Mouse (Mus musculus) myocyte (in vitro differentiated cells): ENCODE data around the gene Gmppa.

Experiments
- E2F4 ChIP-seq: IDR thresholded peaks from one replicate; pipeline ENCODE4 v1.6.1; 2011; ENCODE audit warnings: mild to moderate bottlenecking, control low read depth, moderate library complexity; ENCODE audit not compliant: insufficient read depth
- MAX ChIP-seq: IDR thresholded peaks from one replicate; pipeline ENCODE4 v1.6.1; 2011; ENCODE audit warnings: low read depth, mild to moderate bottlenecking, control low read depth
- MYOG ChIP-seq, 3 experiments: IDR thresholded peaks; one replicate each; pipeline ENCODE4 v1.6.1; 2011; ENCODE audit warnings: control low read depth in 2 of 3, low read depth in 2 of 3, mild to moderate bottlenecking in 2 of 3; ENCODE audit not compliant: insufficient read length in 2 of 3, control insufficient read depth in 1 of 3, insufficient read depth in 1 of 3
- POLR2A ChIP-seq: IDR thresholded peaks from one replicate; pipeline ENCODE4 v1.6.1; 2011; ENCODE audit warnings: low read depth, mild to moderate bottlenecking, control low read depth, moderate library complexity; ENCODE audit not compliant: insufficient read length
- TCF3 ChIP-seq: IDR thresholded peaks from one replicate; pipeline ENCODE4 v1.6.1; 2011; ENCODE audit warnings: low read depth, control low read depth; ENCODE audit not compliant: insufficient read length
- USF1 ChIP-seq: IDR thresholded peaks from one replicate; pipeline ENCODE4 v1.6.1; 2011; ENCODE audit warnings: low read depth, mild to moderate bottlenecking, control low read depth, moderate library complexity

GRCm38 (mm10) chr1:75405547-75405946 lies 30.2 kb upstream of the Gmppa start:
- TF ChIP-seq POLR2A: no peak
- no peak for TF ChIP-seq MAX
- TF ChIP-seq TCF3: no peak
- TF ChIP-seq USF1: no peak
- TF ChIP-seq MYOG (IDR thresholded peaks at IDR 0.05; ENCODE audit: control insufficient read depth in 1 of 3, insufficient read depth in 1 of 3, insufficient read length in 2 of 3, low read depth in 2 of 3): no peak
- TF ChIP-seq E2F4: no peak
